Mouse (Mus musculus) thymus, adult 18-20 months (tissue): ENCODE measurements around the gene Zfp146.
"Not testable (repeated sequence)": the region's sequence is repeated elsewhere in the genome, so short reads cannot be mapped to it uniquely, and the experiment has no call there.

ENCODE experiments used
- DNase-seq, 2 experiments: peaks; one replicate each; pipeline ENCODE4 v3.0.0; 2022; ENCODE audit warnings: mixed read lengths in 2 of 2

Zfp146 gene

GRCm38 (mm10) chr7:30121308-30122187 lies 48.0 kb downstream of the Zfp146 start, which contains the start of gene Zfp382:
Gene Zfp382 (plus strand): TSS chr7:30121942.
- DNase-seq, result peak; percentile 85

- DNase-seq, result not testable (repeated sequence)
Observed at GRCm38 (mm10) chr7:30117935-30118334, 51.6 kb downstream of the Zfp146 start.

- DNase-seq, result no peak
Observed at GRCm38 (mm10) chr7:30116076-30116475, 53.5 kb downstream of the Zfp146 start.
